Mouse (Mus musculus): ENCODE measurements around the gene Hormad2. TPM values are rescaled to one million over a fixed set of nuclear protein-coding genes. Genes with fewer than 3 reads are reported as not detected.

Gene Hormad2
- polyA plus RNA-seq, 1 experiment = not detected

DNA sequence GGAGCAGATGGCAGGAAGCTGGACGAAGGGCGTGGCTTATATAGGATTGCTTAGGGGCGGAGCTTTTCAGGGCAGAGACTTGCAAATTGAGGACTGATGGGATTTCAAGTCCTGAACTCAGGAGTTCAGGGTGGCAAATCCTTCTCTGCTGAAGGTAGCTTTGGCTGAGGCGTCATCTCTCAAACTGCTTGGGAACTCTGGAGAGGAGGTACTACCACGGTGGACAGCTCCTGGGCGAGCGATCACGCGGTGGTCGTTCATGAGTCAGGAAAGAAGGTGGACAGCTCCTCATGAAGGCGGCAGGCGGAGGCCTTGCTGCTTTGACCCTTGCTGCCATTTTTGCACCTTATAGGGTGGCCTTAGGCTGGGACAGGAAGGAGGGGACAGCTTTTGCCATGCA lies 20.2 kb upstream of the Hormad2 start:
- H3K27ac ChIP-seq (ENCODE audit: control insufficient read depth, insufficient read depth, low read depth, low read length, poor library complexity) = no peak overlapping the region
- 30% methylated on average over 12 of the region's 12 CpGs for WGBS
- H3K4me1 ChIP-seq (ENCODE audit: control insufficient read depth, insufficient read depth, low read length) = no peaks in the 10 kb centered on the region
- no peak for TF ChIP-seq CTCF (IDR thresholded peaks at IDR 0.05; ENCODE audit: control insufficient read depth, insufficient read depth, low read length)
- TF ChIP-seq POLR2A (IDR thresholded peaks at IDR 0.05; ENCODE audit: borderline replicate concordance, control insufficient read depth, low read depth, low read length) = no peak
- no peak overlapping the region for H3K4me3 ChIP-seq (replicated peaks; ENCODE audit: control insufficient read depth, low read depth, low read length)

DNA sequence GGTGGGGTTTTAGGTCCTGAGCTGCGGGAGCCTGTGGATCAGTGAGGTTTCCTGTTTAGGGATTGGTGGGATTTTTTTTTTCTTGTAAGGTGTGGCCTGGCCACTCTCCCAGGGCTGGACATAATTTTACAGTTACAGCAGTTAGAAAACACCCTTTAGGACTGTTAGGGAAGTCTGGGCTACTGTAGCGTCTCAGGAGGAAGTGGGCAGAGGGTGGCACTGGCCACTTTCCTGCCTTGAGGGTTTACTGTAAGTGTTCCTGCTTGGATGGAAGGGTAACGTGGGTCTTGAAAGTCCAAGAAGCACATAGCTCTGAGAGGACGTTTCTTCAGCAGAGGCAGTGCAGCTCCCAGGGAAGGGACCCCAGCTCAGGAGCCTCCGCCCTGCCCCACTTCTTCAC lies 19.7 kb upstream of the Hormad2 start:
- Histone ChIP-seq H3K27ac (ENCODE audit: control insufficient read depth, insufficient read depth, low read depth, low read length, poor library complexity) (no peak overlapping the region), H3K4me3 (replicated peaks; ENCODE audit: control insufficient read depth, low read depth, low read length) (no peak overlapping the region), H3K4me1 (ENCODE audit: control insufficient read depth, insufficient read depth, low read length) (no peaks in the 10 kb centered on the region)
- no peak for TF ChIP-seq POLR2A (IDR thresholded peaks at IDR 0.05; ENCODE audit: borderline replicate concordance, control insufficient read depth, low read depth, low read length)
- no peak for TF ChIP-seq CTCF (IDR thresholded peaks at IDR 0.05; ENCODE audit: control insufficient read depth, insufficient read depth, low read length)
- 12% methylated on average over 5 of the region's 5 CpGs for WGBS

DNA sequence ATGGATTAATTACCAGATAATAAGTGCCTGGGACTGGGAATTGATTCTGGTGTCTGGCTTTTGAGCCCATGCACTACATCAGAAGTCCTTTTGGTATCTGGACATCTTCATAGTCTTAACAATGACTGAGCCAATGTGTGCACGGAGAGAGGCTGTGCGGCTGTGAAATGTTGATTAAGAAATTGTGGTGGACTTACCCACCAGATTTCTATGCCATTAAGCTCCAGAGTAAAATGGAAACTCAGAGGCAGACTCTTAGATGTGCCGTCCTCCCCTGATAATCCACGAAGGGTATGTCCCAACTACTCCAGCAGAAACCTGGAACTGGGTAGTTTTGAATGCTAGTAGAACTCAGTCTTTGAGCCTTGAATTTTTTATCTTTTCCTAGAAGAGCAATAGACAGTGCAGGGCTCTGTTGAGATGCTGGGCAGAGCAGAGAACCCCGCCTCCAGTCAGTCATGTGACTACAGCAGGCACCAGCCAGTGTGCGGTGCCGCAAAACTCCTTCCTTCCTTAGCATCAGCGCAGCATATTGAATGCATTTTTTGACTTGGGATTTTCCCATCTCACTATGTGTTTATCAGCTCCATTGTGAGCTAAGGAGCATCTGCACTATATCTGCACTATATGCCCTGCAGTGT lies 14.1 kb upstream of the Hormad2 start:
- WGBS = 63% methylated on average over 8 of the region's 8 CpGs
- Histone ChIP-seq H3K27ac (ENCODE audit: control insufficient read depth, insufficient read depth, low read depth, low read length, poor library complexity) (no peak overlapping the region), H3K4me3 (replicated peaks; ENCODE audit: control insufficient read depth, low read depth, low read length) (no peak overlapping the region), H3K4me1 (ENCODE audit: control insufficient read depth, insufficient read depth, low read length) (no peaks in the 10 kb centered on the region)
- no peak for TF ChIP-seq POLR2A (IDR thresholded peaks at IDR 0.05; ENCODE audit: borderline replicate concordance, control insufficient read depth, low read depth, low read length)
- no peak for TF ChIP-seq CTCF (IDR thresholded peaks at IDR 0.05; ENCODE audit: control insufficient read depth, insufficient read depth, low read length)

DNA sequence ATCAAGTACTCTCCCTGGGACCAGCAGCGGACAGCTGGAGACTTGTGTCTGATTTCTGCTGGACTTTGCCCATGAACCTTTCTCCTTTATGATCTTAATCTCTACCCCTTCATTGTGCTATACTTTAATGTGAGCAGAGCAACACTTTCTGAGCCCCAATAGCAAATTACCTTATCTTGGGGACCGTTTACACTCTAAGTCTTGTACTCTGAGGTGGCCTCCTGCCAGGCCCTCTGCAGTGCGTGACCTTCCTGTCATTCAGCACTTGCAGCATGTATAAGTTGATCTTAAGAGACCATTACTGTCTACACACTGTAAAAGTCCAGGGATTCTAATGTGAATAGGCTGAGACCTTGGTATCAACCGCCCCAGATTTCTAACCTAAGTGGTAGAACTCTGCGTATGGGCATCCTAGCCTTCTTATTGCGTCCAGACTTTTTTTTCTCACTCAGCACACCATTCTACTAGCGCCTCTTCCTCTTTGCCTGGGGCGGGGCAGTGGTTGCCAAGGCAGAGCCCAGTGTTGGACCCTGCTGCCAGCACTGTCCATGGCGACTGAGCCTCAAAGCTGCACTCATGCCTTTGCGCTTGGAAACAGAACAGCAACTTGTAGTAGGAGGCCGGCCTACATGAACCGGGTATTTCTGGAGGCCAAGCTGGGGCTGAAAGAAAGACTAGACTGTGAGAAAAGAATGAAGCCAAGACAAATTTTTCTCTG lies 11.7 kb upstream of the Hormad2 start:
- H3K4me3 ChIP-seq (replicated peaks; ENCODE audit: control insufficient read depth, low read depth, low read length) = no peak overlapping the region
- WGBS = 67% methylated on average over 12 of the region's 12 CpGs
- H3K27ac ChIP-seq (ENCODE audit: control insufficient read depth, insufficient read depth, low read depth, low read length, poor library complexity) = no peak overlapping the region
- no peaks in the 10 kb centered on the region for H3K4me1 ChIP-seq (ENCODE audit: control insufficient read depth, insufficient read depth, low read length)
- TF ChIP-seq POLR2A (IDR thresholded peaks at IDR 0.05; ENCODE audit: borderline replicate concordance, control insufficient read depth, low read depth, low read length) = no peak
- no peak for TF ChIP-seq CTCF (IDR thresholded peaks at IDR 0.05; ENCODE audit: control insufficient read depth, insufficient read depth, low read length)

DNA sequence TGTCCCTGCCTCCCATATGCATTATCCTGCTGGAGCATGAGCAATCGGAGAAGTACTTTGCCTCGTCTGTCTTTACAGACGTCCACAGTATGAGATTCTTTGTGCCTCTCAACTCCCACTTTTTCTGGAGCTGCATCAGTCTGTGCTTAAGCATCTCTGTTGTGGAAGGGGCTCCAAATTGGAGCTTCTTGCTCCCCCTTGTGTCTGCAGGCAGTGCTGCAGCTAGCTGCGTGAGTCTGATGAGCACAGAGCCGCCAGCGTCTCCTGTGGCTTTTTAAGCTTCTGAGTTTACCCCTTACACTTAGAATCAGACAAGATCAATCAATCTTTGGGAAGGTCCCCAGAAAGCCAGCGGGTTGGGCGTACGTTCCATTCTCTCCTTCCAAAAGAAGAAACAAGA lies 10.2 kb upstream of the Hormad2 start:
- TF ChIP-seq CTCF (IDR thresholded peaks at IDR 0.05; ENCODE audit: control insufficient read depth, insufficient read depth, low read length) (peak; percentile 70), POLR2A (IDR thresholded peaks at IDR 0.05; ENCODE audit: borderline replicate concordance, control insufficient read depth, low read depth, low read length) (no peak)
- H3K4me3 ChIP-seq (replicated peaks; ENCODE audit: control insufficient read depth, low read depth, low read length) = no peak overlapping the region
- no peak overlapping the region for H3K27ac ChIP-seq (ENCODE audit: control insufficient read depth, insufficient read depth, low read depth, low read length, poor library complexity)
- no peaks in the 10 kb centered on the region for H3K4me1 ChIP-seq (ENCODE audit: control insufficient read depth, insufficient read depth, low read length)
- WGBS = 31% methylated on average over 9 of the region's 9 CpGs

DNA sequence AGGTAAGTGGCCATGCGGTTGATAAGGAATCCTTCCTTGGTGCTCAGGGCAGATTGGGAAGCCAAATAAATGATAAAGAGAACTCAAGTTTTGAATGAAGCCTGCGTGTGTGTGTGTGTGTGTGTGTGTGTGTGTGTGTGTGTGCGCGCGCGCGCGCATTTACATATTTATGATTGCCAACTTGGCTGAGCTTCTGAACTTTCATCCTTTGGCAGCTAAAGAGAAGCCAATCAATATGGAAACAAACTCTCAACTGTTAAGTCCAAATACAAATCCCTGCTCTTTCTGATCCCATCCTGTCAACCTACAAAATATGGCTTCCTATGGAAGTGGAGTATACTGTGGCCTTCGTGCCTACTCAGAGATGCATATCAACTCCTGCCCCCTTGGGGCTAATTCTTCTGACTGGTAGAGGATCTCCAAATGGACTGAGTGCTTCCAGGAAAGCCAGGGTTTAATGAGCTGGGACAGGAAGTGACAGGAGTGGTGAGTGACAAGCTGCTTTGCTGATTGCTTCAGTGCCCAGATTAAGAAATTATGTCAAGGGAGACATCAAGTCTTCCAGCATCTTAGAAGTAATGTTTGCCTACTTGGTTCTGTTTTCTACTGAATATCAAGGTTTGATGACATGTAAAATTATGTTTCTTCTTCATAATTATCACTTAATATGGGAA lies 5.4 kb upstream of the Hormad2 start:
- TF ChIP-seq CTCF (IDR thresholded peaks at IDR 0.05; ENCODE audit: control insufficient read depth, insufficient read depth, low read length) (no peak), POLR2A (IDR thresholded peaks at IDR 0.05; ENCODE audit: borderline replicate concordance, control insufficient read depth, low read depth, low read length) (no peak)
- WGBS = 86% methylated on average over 9 of the region's 9 CpGs
- no peak overlapping the region for H3K27ac ChIP-seq (ENCODE audit: control insufficient read depth, insufficient read depth, low read depth, low read length, poor library complexity)

DNA sequence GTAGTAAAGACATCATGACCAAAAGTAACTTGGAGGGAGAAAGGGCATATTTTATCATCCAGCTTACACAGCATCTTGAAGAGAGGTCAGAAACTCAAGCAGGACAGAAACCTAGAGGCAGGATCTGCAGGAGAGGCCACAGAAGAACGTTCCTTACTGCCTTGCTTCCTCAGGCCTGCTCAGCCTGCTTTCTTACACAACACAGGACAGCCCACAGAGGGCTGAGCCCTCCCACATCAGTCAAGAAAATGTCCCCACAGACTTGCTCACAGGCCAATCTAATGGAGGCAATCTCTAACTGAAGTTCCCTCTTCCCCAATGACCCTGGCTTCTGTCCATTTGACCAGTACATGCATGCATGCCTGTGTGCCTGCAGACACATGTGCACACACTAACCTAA lies 1.4 kb upstream of the Hormad2 start:
- WGBS = 10% methylated on average over 1 of the region's 1 CpGs

More for the DNA sequence above, 5.4 kb upstream of the Hormad2 start:
- Histone ChIP-seq H3K4me3 (replicated peaks; ENCODE audit: control insufficient read depth, low read depth, low read length) (no peak overlapping the region), H3K4me1 (ENCODE audit: control insufficient read depth, insufficient read depth, low read length) (peaks cover 1% of the 10 kb centered on the region)

DNA sequence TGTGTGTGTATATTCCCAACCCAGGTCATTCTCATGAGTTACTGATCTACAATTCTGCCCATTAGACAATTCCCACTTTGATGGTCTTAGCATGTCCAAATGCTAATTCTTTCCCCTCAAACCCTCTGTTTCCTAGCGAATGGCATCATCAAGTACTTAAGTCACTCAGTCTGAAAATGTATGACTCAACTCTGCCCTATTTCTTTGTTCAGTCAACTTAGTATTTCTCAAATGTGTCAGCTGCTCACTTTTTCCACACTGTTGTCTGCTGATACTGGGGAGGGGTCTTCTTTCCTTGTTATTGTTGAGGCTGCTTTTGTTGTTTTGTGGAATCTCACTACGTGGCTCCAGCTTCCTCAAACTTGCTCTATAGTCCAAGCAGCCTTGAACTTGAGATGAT lies 2.7 kb downstream of the Hormad2 start:
- peaks cover 1% of the 10 kb centered on the region for H3K4me1 ChIP-seq (ENCODE audit: control insufficient read depth, insufficient read depth, low read length)

More for the DNA sequence above, 1.4 kb upstream of the Hormad2 start:
- peaks cover 1% of the 10 kb centered on the region for H3K4me1 ChIP-seq (ENCODE audit: control insufficient read depth, insufficient read depth, low read length)
- no peak overlapping the region for H3K27ac ChIP-seq (ENCODE audit: control insufficient read depth, insufficient read depth, low read depth, low read length, poor library complexity)
- no peak overlapping the region for H3K4me3 ChIP-seq (replicated peaks; ENCODE audit: control insufficient read depth, low read depth, low read length)
- TF ChIP-seq POLR2A (IDR thresholded peaks at IDR 0.05; ENCODE audit: borderline replicate concordance, control insufficient read depth, low read depth, low read length) (no peak), CTCF (IDR thresholded peaks at IDR 0.05; ENCODE audit: control insufficient read depth, insufficient read depth, low read length) (no peak)

More for the DNA sequence above, 2.7 kb downstream of the Hormad2 start:
- Histone ChIP-seq H3K27ac (ENCODE audit: control insufficient read depth, insufficient read depth, low read depth, low read length, poor library complexity) (no peak overlapping the region), H3K4me3 (replicated peaks; ENCODE audit: control insufficient read depth, low read depth, low read length) (no peak overlapping the region)
- TF ChIP-seq POLR2A (IDR thresholded peaks at IDR 0.05; ENCODE audit: borderline replicate concordance, control insufficient read depth, low read depth, low read length) (no peak), CTCF (IDR thresholded peaks at IDR 0.05; ENCODE audit: control insufficient read depth, insufficient read depth, low read length) (no peak)
- whole genome bisulfite sequencing = 60% methylated on average over 2 of the region's 2 CpGs
